Mouse (Mus musculus) testis, adult 2 months (tissue): ENCODE measurements around the gene Fam214a.

Experiments
- CTCF ChIP-seq: fragments of 200-500 bp; IDR thresholded peaks from 2 replicates; pipeline ENCODE4 v1.5.1; 2012; ENCODE audit warnings: low read depth, mild to moderate bottlenecking, inconsistent platforms, low read length, moderate library complexity; ENCODE audit not compliant: control insufficient read depth, insufficient read depth, insufficient replicate concordance
- POLR2A ChIP-seq: fragments of 200-500 bp; IDR thresholded peaks from 2 replicates; pipeline ENCODE4 v1.6.1; 2012; ENCODE audit warnings: low read depth, mild to moderate bottlenecking, inconsistent platforms, low read length, moderate library complexity; ENCODE audit not compliant: control insufficient read depth

DNA sequence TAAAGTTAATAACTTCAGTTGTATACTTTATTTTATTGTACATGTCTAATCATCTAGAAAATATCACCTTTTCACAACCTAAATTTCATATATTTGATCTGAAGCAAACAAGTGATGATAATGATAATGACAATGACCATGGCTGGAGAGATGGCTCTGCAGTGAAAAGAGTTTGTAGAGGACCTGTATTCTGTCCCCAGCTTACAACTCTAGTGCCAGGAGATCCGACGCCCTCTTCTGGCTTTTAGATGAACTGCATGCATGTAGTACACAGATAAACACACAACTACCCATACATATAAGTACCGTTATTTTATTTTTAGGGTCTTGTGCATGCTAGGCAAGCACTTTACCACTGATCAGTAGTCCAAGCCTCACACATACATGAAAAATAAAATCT is 1.2 kb upstream of the Fam214a start:
- TF ChIP-seq POLR2A (no peak), CTCF (no peak)
